In genomic region chr8:46475942-46476341, GRCm38 (mm10) we compare ENCODE assay signal across 20 mouse cellular contexts. TPM values are rescaled to one million over a fixed set of nuclear protein-coding genes. Genes with fewer than 3 reads are reported as not detected.
A peak's percentile ranks its signal among the peaks of the same experiment; 100 is the strongest.
DNase-seq lines count a peak whose midpoint lies in the region; ATAC-seq and TF ChIP-seq lines count a peak whose summit lies in the region.
"Had no signal": no experiment of that assay in that cellular context is flagged by ENCODE, and none has a peak within 500 bp of the region (broad histone marks: within the 10 kb centered on the region; RNA-seq: fewer than 3 reads in every experiment).

No protein-coding gene starts in this region.

- no peak for ATAC-seq in liver, embryonic 11.5 days (replicated peaks; ENCODE audit: low FRiP score)
- no peak for ATAC-seq in liver, embryonic 16.5 days (ENCODE audit: low read depth)
- ATAC-seq: CD4-positive, CD25-positive, alpha-beta regulatory T cell, adult 4 months; forebrain, embryonic 16.5 days had no signal

- 25% methylated on average over 3 of the region's 3 CpGs for WGBS in liver, adult 2 months
- WGBS in liver, embryonic 11.5 days: 84% methylated on average over 3 of the region's 3 CpGs
- 82% methylated on average over 3 of the region's 3 CpGs for WGBS in bone marrow, adult 2 months
- WGBS in liver, embryonic 16.5 days (ENCODE audit: insufficient replicate concordance): 83% methylated on average over 3 of the region's 3 CpGs

- H3K4me1 ChIP-seq in liver, adult 2 months (ENCODE audit: control insufficient read depth, insufficient read depth, low read length): peaks cover 10% of the 10 kb centered on the region
- peaks cover 40% of the 10 kb centered on the region for H3K4me1 ChIP-seq in liver, embryonic 11.5 days (replicated peaks; ENCODE audit: control insufficient read depth, insufficient read depth, low read length)
- peaks cover 26 to 27% of the 10 kb centered on the region in 2 experiments for H3K4me1 ChIP-seq in MEL (ENCODE audit: control insufficient read depth in 1 of 2, insufficient read depth in 2 of 2, low read length in 2 of 2)
- H3K4me1 ChIP-seq in bone marrow, adult 2 months (ENCODE audit: control insufficient read depth, insufficient read depth, low read length): peaks cover 11% of the 10 kb centered on the region
- peaks cover 72% of the 10 kb centered on the region for H3K4me1 ChIP-seq in liver, embryonic 16.5 days (ENCODE audit: control insufficient read depth, low read depth, low read length)

- H3K27me3 ChIP-seq in liver, adult 2 months (ENCODE audit: control insufficient read depth, insufficient read depth, low read length): no peaks in the 10 kb centered on the region
- H3K27me3 ChIP-seq in liver, embryonic 11.5 days (replicated peaks; ENCODE audit: control insufficient read depth, insufficient read depth, low read length): no peaks in the 10 kb centered on the region
- no peaks in the 10 kb centered on the region for H3K27me3 ChIP-seq in MEL (ENCODE audit: control insufficient read depth in 1 of 2, insufficient read depth in 2 of 2, low read length in 2 of 2)
- H3K27me3 ChIP-seq in liver, embryonic 16.5 days (ENCODE audit: control insufficient read depth, insufficient read depth, low read depth, low read length): no peaks in the 10 kb centered on the region
- H3K27me3 ChIP-seq: embryonic facial prominence, embryonic 13.5 days; heart, embryonic 12.5 days had no signal

- H3K4me3 ChIP-seq in liver, adult 2 months (ENCODE audit: insufficient read depth, low read depth, low read length): peak overlapping the region; percentile 37
- no peak overlapping the region for H3K4me3 ChIP-seq in liver, embryonic 11.5 days (ENCODE audit: low read depth, low read length)
- H3K4me3 ChIP-seq in MEL (ENCODE audit: control insufficient read depth in 1 of 2, insufficient read depth in 1 of 2, low read depth in 2 of 2, low read length in 2 of 2): no peak overlapping the region
- no peak overlapping the region for H3K4me3 ChIP-seq in bone marrow, adult 2 months (replicated peaks; ENCODE audit: control insufficient read depth, low read depth, low read length)
- no peak overlapping the region for H3K4me3 ChIP-seq in liver, embryonic 16.5 days (ENCODE audit: low read depth, low read length)
- H3K4me3 ChIP-seq: embryonic facial prominence, embryonic 13.5 days; forebrain, embryonic 12.5 days; heart, embryonic 12.5 days; hindbrain, embryonic 10.5 days had no signal

- TF ChIP-seq CTCF in liver, adult 2 months (IDR thresholded peaks at IDR 0.05; ENCODE audit: low read depth, low read length): no peak
- no peak for TF ChIP-seq CTCF in MEL (IDR thresholded peaks at IDR 0.05 in 2 of 3, conservative IDR thresholded peaks at IDR 0.05 in 1 of 3; ENCODE audit: control insufficient read depth in 1 of 3, insufficient read depth in 1 of 3, low read depth in 2 of 3, low read length in 3 of 3, poor library complexity in 1 of 3, severe bottlenecking in 1 of 3)
- no peak for TF ChIP-seq CTCF in bone marrow, adult 2 months (IDR thresholded peaks at IDR 0.05; ENCODE audit: control insufficient read depth, insufficient read depth, low read length)

- 0 out of 4 replicates have a peak, but pooled peaks of 1 of the 2 experiments have one; percentile 6 for TF ChIP-seq EP300 in MEL (IDR thresholded peaks at IDR 0.05; ENCODE audit: low read depth in 1 of 2, low read length in 2 of 2)

- peaks cover 45% of the 10 kb centered on the region for H3K79me2 ChIP-seq in liver, adult 2 months (ENCODE audit: control insufficient read depth, insufficient read depth, low read length)
- H3K79me2 ChIP-seq in MEL (ENCODE audit: control insufficient read depth, insufficient read depth, low read length, poor library complexity): peaks cover 52% of the 10 kb centered on the region

- no peak overlapping the region for H3K4me2 ChIP-seq in liver, embryonic 11.5 days
- peak overlapping the region; percentile 53; the same call in 1 of the 2 replicates for H3K4me2 ChIP-seq in liver, embryonic 16.5 days (ENCODE audit: low read depth, low read length)
- H3K4me2 ChIP-seq: embryonic facial prominence, embryonic 13.5 days; forebrain, embryonic 12.5 days; heart, embryonic 12.5 days; hindbrain, embryonic 14.5 days had no signal

- no peak for TF ChIP-seq RAD21 in MEL (IDR thresholded peaks at IDR 0.05; ENCODE audit: low read depth, low read length)

- no peak for TF ChIP-seq POLR2A in liver, adult 2 months (IDR thresholded peaks at IDR 0.05; ENCODE audit: extremely low read depth, insufficient read depth, low read length)
- no peak for TF ChIP-seq POLR2A in MEL (IDR thresholded peaks at IDR 0.05; ENCODE audit: control insufficient read depth in 1 of 2, insufficient read depth in 1 of 2, low read depth in 1 of 2, low read length in 2 of 2, poor library complexity in 1 of 2)
- TF ChIP-seq POLR2A in bone marrow, adult 2 months (IDR thresholded peaks at IDR 0.05; ENCODE audit: borderline replicate concordance, control insufficient read depth, low read depth, low read length): no peak

- peak; percentile 56 for DNase-seq in liver, adult 2 months (ENCODE audit: extremely low read depth, low read depth, low spot score)
- DNase-seq in liver, embryonic 11.5 days (ENCODE audit: low spot score): no peak
- DNase-seq in MEL (ENCODE audit: low read depth, low spot score): peak; percentile 31
- no peak for DNase-seq in adrenal gland, postnatal 36 days
- no peak for DNase-seq in layer of hippocampus, adult 9-10 months (ENCODE audit: low spot score)
- DNase-seq: adrenal gland, postnatal 10 days; cerebellum, adult 11 months; cerebellum, adult 9-11 months; cerebellum, postnatal 36 days; gastrocnemius, postnatal 25 days had no signal

- H3K9ac ChIP-seq in liver, adult 2 months (ENCODE audit: low read depth, low read length): peak overlapping the region; percentile 66
- no peak overlapping the region for H3K9ac ChIP-seq in liver, embryonic 11.5 days (ENCODE audit: low read depth, low read length)
- no peak overlapping the region for H3K9ac ChIP-seq in MEL (ENCODE audit: control insufficient read depth, low read depth, low read length, poor library complexity, severe bottlenecking)
- H3K9ac ChIP-seq in liver, embryonic 16.5 days (ENCODE audit: low read depth, low read length): no peak overlapping the region
- H3K9ac ChIP-seq: embryonic facial prominence, embryonic 13.5 days; forebrain, embryonic 12.5 days; heart, embryonic 12.5 days; hindbrain, embryonic 14.5 days had no signal

- peaks cover 48% of the 10 kb centered on the region for H3K36me3 ChIP-seq in liver, adult 2 months (ENCODE audit: control insufficient read depth, insufficient read depth, low read length)
- 0 out of 2 replicates have a peak, but pooled peaks cover 3% of the 10 kb centered on the region for H3K36me3 ChIP-seq in liver, embryonic 11.5 days (ENCODE audit: control insufficient read depth, insufficient read depth, low read length)
- H3K36me3 ChIP-seq in MEL (ENCODE audit: control insufficient read depth in 1 of 2, insufficient read depth in 2 of 2, low read length in 2 of 2): peaks cover 1 to 31% of the 10 kb centered on the region in 2 experiments; a peak in 2 of 4 replicates
- H3K36me3 ChIP-seq in liver, embryonic 16.5 days (ENCODE audit: control insufficient read depth, insufficient read depth): no peaks in the 10 kb centered on the region
- H3K36me3 ChIP-seq: embryonic facial prominence, embryonic 13.5 days; forebrain, embryonic 12.5 days; heart, embryonic 12.5 days; hindbrain, embryonic 10.5 days had no signal

- H3K27ac ChIP-seq in liver, adult 2 months (replicated peaks; ENCODE audit: insufficient read depth, low read depth, low read length): peak overlapping the region; percentile 70
- no peak overlapping the region for H3K27ac ChIP-seq in liver, embryonic 11.5 days (ENCODE audit: low read depth, low read length)
- peak overlapping the region; percentile 78; the same call in 1 of the 2 replicates for H3K27ac ChIP-seq in MEL (ENCODE audit: control insufficient read depth, low read depth, low read length)
- peak overlapping the region; percentile 29; the same call in 1 of the 2 replicates for H3K27ac ChIP-seq in bone marrow, adult 2 months (ENCODE audit: control insufficient read depth, insufficient read depth, low read depth, low read length, poor library complexity)
- H3K27ac ChIP-seq in liver, embryonic 16.5 days (ENCODE audit: low read length): peak overlapping the region; percentile 84; the same call in 1 of the 2 replicates
- H3K27ac ChIP-seq: embryonic facial prominence, embryonic 13.5 days; forebrain, embryonic 12.5 days; hindbrain, embryonic 10.5 days; hindbrain, embryonic 14.5 days had no signal

- no peaks in the 10 kb centered on the region for H3K9me3 ChIP-seq in liver, embryonic 11.5 days (ENCODE audit: control insufficient read depth, low read length)
- H3K9me3 ChIP-seq in MEL (replicated peaks; ENCODE audit: insufficient read depth, low read length): no peaks in the 10 kb centered on the region
- no peaks in the 10 kb centered on the region for H3K9me3 ChIP-seq in liver, embryonic 16.5 days (replicated peaks; ENCODE audit: control insufficient read depth, low read length)
- H3K9me3 ChIP-seq: embryonic facial prominence, embryonic 13.5 days; forebrain, embryonic 12.5 days; G1E; heart, embryonic 12.5 days; hindbrain, embryonic 10.5 days had no signal

TF ChIP-seq in MEL, 35 proteins besides CTCF, POLR2A, EP300 and RAD21:
- no peak for TF ChIP-seq MXI1 (IDR thresholded peaks at IDR 0.05; ENCODE audit: low read depth, low read length)
- TF ChIP-seq ZNF384 (IDR thresholded peaks at IDR 0.05; ENCODE audit: low read depth, low read length): no peak
- TF ChIP-seq KAT2A (conservative IDR thresholded peaks at IDR 0.05; ENCODE audit: low read depth, low read length): no peak
- no peak for TF ChIP-seq MEF2A (IDR thresholded peaks at IDR 0.05; ENCODE audit: extremely low read depth, insufficient replicate concordance, low read depth, low read length, poor library complexity, severe bottlenecking)
TF ChIP-seq in MEL: peak in this region for 0.

RNA-seq across cellular contexts. Expression of gene Acsl1, which starts 5.1 kb away (rescaled TPM):
- 447 and 506 TPM in 2 replicates for total RNA-seq in liver, adult 2 months (2014; rRNA removed)
- polyA plus RNA-seq in liver, adult 2 months (2012; rRNA removed): 322 and 338 TPM in 2 replicates
- polyA plus RNA-seq in liver, embryonic 11.5 days (2014; fragmentation: Nextera tagmentation; extraction: Ambion mirVana): 47.3 and 50.7 TPM in 2 replicates
- total RNA-seq in MEL (2012; rRNA removed): 25.1 and 26.2 TPM in 2 replicates
- polyA plus RNA-seq in MEL (2012; ENCODE audit: insufficient read depth in 1 of 2, insufficient read length in 2 of 2, low read depth in 1 of 2, low replicate concordance in 2 of 2, missing spikeins in 1 of 2): 10 to 100 TPM in 1 of 2 experiments, not detected in 1; 33.9 TPM
- 39.8 and 45.2 TPM in 2 replicates for polyA plus RNA-seq in bone marrow, adult 2 months (2011; ENCODE audit: insufficient read depth, insufficient read length, low replicate concordance, missing spikeins)
- 139 and 168 TPM in 2 replicates for polyA plus RNA-seq in liver, embryonic 16.5 days (2015; fragmentation: Nextera tagmentation; extraction: Ambion mirVana)
- total RNA-seq in adrenal gland, postnatal 36 days (2021): 100 to 1,000 TPM; 398 to 483 TPM

Comparison
In these comparisons a context has a peak if more than half of its experiments do, and no peak if none do; other contexts are left out.
1. DNase-seq: peak in liver, adult 2 months (single experiment) and MEL (single experiment); none in liver, embryonic 11.5 days (single experiment), adrenal gland, postnatal 36 days (0 of 2) and layer of hippocampus, adult 9-10 months (single experiment).